Mouse (Mus musculus): ENCODE measurements at regions not wholly inside any gene's neighbourhood (a gene's known extent, or its start where the extent isn't known, plus 50 kb on each side); places are given as distances from the start of the nearest gene placed in this dataset.

- no peak for TF ChIP-seq CTCF (IDR thresholded peaks at IDR 0.05; ENCODE audit: control insufficient read depth, insufficient read depth, insufficient read length)
- TF ChIP-seq MAX (IDR thresholded peaks at IDR 0.05): no peak
- no peak for TF ChIP-seq MYOD1 (IDR thresholded peaks at IDR 0.05; ENCODE audit: control insufficient read depth, insufficient read length, low read depth)
- TF ChIP-seq USF1 (IDR thresholded peaks at IDR 0.05; ENCODE audit: low read depth): no peak
Measured at GRCm38 (mm10) chrX:99294726-99295125, 158.8 kb downstream of the Efnb1 start.
